Mouse (Mus musculus): ENCODE data around the gene Defa32.
"Not testable (repeated sequence)": the region's sequence is repeated elsewhere in the genome, so short reads cannot be mapped to it uniquely, and the experiment has no call there.

Gene Defa32

DNA sequence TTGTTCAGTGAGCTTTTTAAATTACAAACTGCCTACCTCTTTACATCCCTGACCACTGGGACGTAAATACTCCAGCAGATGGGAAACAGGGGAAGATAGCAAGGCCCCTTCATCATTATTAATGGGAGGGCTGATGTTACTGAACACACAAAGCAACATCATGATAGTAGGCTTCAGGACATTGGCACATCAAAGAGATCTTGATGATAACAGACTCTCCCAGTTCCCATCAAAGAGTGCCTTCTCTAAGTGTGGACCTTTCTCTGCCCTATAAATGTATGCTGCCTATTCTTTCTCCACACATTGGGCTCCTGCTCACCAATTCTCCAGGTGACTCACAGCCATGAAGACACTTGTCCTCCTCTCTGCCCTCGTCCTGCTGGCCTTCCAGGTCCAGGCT is at the start of gene Defa32:
Gene Defa32, plus strand, starts transcription at position 301 of the 400 bp plus-strand sequence.
- in situ Hi-C loops (cut with MboI; ENCODE audit: unreplicated experiment in 2 of 2) = not testable (repeated sequence)

DNA sequence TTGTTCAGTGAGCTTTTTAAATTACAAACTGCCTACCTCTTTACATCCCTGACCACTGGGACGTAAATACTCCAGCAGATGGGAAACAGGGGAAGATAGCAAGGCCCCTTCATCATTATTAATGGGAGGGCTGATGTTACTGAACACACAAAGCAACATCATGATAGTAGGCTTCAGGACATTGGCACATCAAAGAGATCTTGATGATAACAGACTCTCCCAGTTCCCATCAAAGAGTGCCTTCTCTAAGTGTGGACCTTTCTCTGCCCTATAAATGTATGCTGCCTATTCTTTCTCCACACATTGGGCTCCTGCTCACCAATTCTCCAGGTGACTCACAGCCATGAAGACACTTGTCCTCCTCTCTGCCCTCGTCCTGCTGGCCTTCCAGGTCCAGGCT is 19.9 kb upstream of the Defa32 start, which contains the start of gene Defa20:
Gene Defa20, plus strand, starts transcription at position 301 of the 400 bp plus-strand sequence.
- in situ Hi-C loops (cut with MboI; ENCODE audit: unreplicated experiment in 2 of 2) = not testable (repeated sequence)

DNA sequence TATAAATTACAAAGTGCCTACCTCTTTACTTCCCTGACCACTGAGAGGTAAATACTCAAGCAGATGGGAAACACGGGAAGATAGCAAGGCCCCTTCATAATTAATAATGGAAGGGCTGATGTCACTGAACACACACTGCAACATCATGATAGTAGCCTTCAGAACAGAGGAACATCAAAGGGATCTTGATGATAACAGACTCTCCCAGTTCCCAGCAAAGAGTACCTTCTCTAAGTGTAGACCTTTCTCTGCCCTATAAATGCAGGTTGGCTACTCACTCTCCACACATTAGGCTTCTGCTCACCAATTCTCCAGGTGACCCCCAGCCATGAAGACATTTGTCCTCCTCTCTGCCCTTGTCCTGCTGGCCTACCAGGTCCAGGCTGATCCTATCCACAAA is 36.3 kb downstream of the Defa32 start, which contains the start of gene Defa37:
Gene Defa37, plus strand, starts transcription at position 301 of the 400 bp plus-strand sequence.
- in situ Hi-C loops (cut with MboI; ENCODE audit: unreplicated experiment in 2 of 2) = not testable (repeated sequence)

Data from v-Abl transformed pro-B cells (cell line).